Mouse (Mus musculus) CH12.LX (cell line): ENCODE measurements at regions not wholly inside any gene's neighbourhood (a gene's known extent, or its start where the extent isn't known, plus 50 kb on each side); places are given as distances from the start of the nearest gene placed in this dataset.
A peak's percentile ranks its signal among the peaks of the same experiment; 100 is the strongest.

Source experiments
- DNase-seq: peaks from one replicate; pipeline ENCODE4 v3.0.0-alpha.2; 2013; ENCODE audit errors: extremely low read depth
- H3K27ac ChIP-seq: 2 replicates; pipeline ENCODE4 v1.5.1; 2012; ENCODE audit warnings: low read depth, mild to moderate bottlenecking, control low read depth, moderate library complexity; ENCODE audit not compliant: insufficient read depth
- H3K27me3 ChIP-seq: replicated peaks from 2 replicates; pipeline ENCODE3; 2012; ENCODE audit warnings: inconsistent platforms
- H3K36me3 ChIP-seq, 2 experiments: replicated peaks in 1 of 2; 2 replicates each; pipeline versions ENCODE3 to v1.6.1; 2012; ENCODE audit warnings: inconsistent platforms in 1 of 2, low read length in 1 of 2, mild to moderate bottlenecking in 1 of 2, mixed read lengths in 1 of 2, moderate library complexity in 1 of 2; ENCODE audit not compliant: control insufficient read depth in 1 of 2, insufficient read depth in 1 of 2
- H3K4me1 ChIP-seq, 2 experiments: 2 replicates each; pipeline ENCODE4 v1.6.1; 2012; ENCODE audit warnings: inconsistent platforms in 1 of 2, moderate library complexity in 1 of 2; ENCODE audit not compliant: insufficient read depth in 2 of 2, control insufficient read depth in 1 of 2
- H3K4me2 ChIP-seq: 2 replicates; pipeline ENCODE4 v1.6.1; 2012; ENCODE audit warnings: low read depth, mild to moderate bottlenecking, control low read depth; ENCODE audit not compliant: poor library complexity, insufficient read depth, severe bottlenecking
- H3K4me3 ChIP-seq, 3 experiments: fragments of 150-350 bp in 1 of 3; sonication (generic) in 1 of 3; replicated peaks in 1 of 3; 2 replicates each; pipeline versions ENCODE3 to v1.5.1; 2011 to 2012; ENCODE audit warnings: low read depth in 2 of 3, low read length in 2 of 3, mild to moderate bottlenecking in 2 of 3, moderate library complexity in 2 of 3, control low read depth in 1 of 3, improper control_type of control experiment in 1 of 3, inconsistent platforms in 1 of 3, mixed read lengths in 1 of 3; ENCODE audit not compliant: poor library complexity in 1 of 3
- H3K79me2 ChIP-seq: replicated peaks from 2 replicates; pipeline ENCODE4 v1.6.1; 2012; ENCODE audit warnings: mild to moderate bottlenecking, moderate library complexity; ENCODE audit not compliant: control insufficient read depth, poor library complexity, insufficient read depth, severe bottlenecking; ENCODE audit errors: extremely low read depth
- H3K9ac ChIP-seq: 2 replicates; pipeline ENCODE4 v1.6.1; 2012; ENCODE audit warnings: low read depth, mild to moderate bottlenecking, control low read depth, moderate library complexity; ENCODE audit not compliant: insufficient read depth
- H3K9me3 ChIP-seq: replicated peaks from 2 replicates; pipeline ENCODE3; 2012; ENCODE audit warnings: low read length, inconsistent platforms, mixed read lengths
- BHLHE40 ChIP-seq: IDR thresholded peaks from 2 replicates; pipeline ENCODE4 v1.6.1; 2011; ENCODE audit warnings: mild to moderate bottlenecking, low read depth, low read length, improper control_type of control experiment
- CHD2 ChIP-seq: IDR thresholded peaks from 2 replicates; pipeline ENCODE4 v1.6.1; 2011; ENCODE audit warnings: low read length, improper control_type of control experiment
- CTCF ChIP-seq, 2 experiments: IDR thresholded peaks in 1 of 2; conservative IDR thresholded peaks in 1 of 2; 2 replicates each; pipeline ENCODE4 v1.5.1; 2011 to 2012; ENCODE audit warnings: low read depth in 2 of 2, low read length in 2 of 2, improper control_type of control experiment in 1 of 2, inconsistent platforms in 1 of 2, mild to moderate bottlenecking in 1 of 2, moderate library complexity in 1 of 2
- ETS1 ChIP-seq: conservative IDR thresholded peaks from 2 replicates; pipeline ENCODE4 v1.6.1; 2012; ENCODE audit warnings: low read depth, mild to moderate bottlenecking, inconsistent platforms, low read length, improper control_type of control experiment, moderate library complexity
- IRF4 ChIP-seq: IDR thresholded peaks from 2 replicates; pipeline ENCODE4 v1.6.1; 2014; ENCODE audit warnings: low read depth, mild to moderate bottlenecking, inconsistent platforms, low read length, improper control_type of control experiment
- JUN ChIP-seq: IDR thresholded peaks from 2 replicates; pipeline ENCODE4 v1.6.1; 2011; ENCODE audit warnings: low read depth, mild to moderate bottlenecking, low read length, improper control_type of control experiment, moderate library complexity; ENCODE audit not compliant: insufficient read depth
- JUND ChIP-seq: conservative IDR thresholded peaks from 2 replicates; pipeline ENCODE4 v1.6.1; 2011; ENCODE audit warnings: low read depth, low read length, improper control_type of control experiment
- KAT2A ChIP-seq: IDR thresholded peaks from 2 replicates; pipeline ENCODE4 v1.6.1; 2012; ENCODE audit warnings: low read length, improper control_type of control experiment, inconsistent platforms; ENCODE audit not compliant: insufficient replicate concordance
- MAFK ChIP-seq: IDR thresholded peaks from 2 replicates; pipeline ENCODE4 v1.6.1; 2011; ENCODE audit warnings: low read length, improper control_type of control experiment; ENCODE audit not compliant: insufficient replicate concordance
- MAZ ChIP-seq: IDR thresholded peaks from 2 replicates; pipeline ENCODE4 v1.6.1; 2012; ENCODE audit warnings: low read depth, mild to moderate bottlenecking, inconsistent platforms, low read length, improper control_type of control experiment, moderate library complexity
- MYC ChIP-seq: IDR thresholded peaks from 2 replicates; pipeline ENCODE4 v1.6.1; 2011; ENCODE audit warnings: low read depth, mild to moderate bottlenecking, improper control_type of control experiment, low read length
- NRF1 ChIP-seq: IDR thresholded peaks from 2 replicates; pipeline ENCODE4 v1.6.1; 2014; ENCODE audit warnings: low read depth, mild to moderate bottlenecking, inconsistent platforms, low read length, improper control_type of control experiment, moderate library complexity
- POLR2A ChIP-seq: IDR thresholded peaks from 2 replicates; pipeline ENCODE4 v1.6.1; 2011; ENCODE audit warnings: low read depth, mild to moderate bottlenecking, improper control_type of control experiment, low read length
- POLR2AphosphoS2 ChIP-seq: IDR thresholded peaks from 2 replicates; pipeline ENCODE4 v1.6.1; 2011; ENCODE audit warnings: low read depth, low read length, improper control_type of control experiment
- RAD21 ChIP-seq: IDR thresholded peaks from 2 replicates; pipeline ENCODE4 v1.6.1; 2011; ENCODE audit warnings: low read depth, mild to moderate bottlenecking, low read length, improper control_type of control experiment, moderate library complexity
- SMC3 ChIP-seq: IDR thresholded peaks from 2 replicates; pipeline ENCODE4 v1.6.1; 2011; ENCODE audit warnings: low read depth, low read length, improper control_type of control experiment
- USF2 ChIP-seq: conservative IDR thresholded peaks from 2 replicates; pipeline ENCODE4 v1.6.1; 2011; ENCODE audit warnings: low read depth, low read length, improper control_type of control experiment
- ZC3H11A ChIP-seq: IDR thresholded peaks from 2 replicates; pipeline ENCODE4 v1.6.1; 2012; ENCODE audit warnings: low read depth, mild to moderate bottlenecking, inconsistent platforms, low read length, improper control_type of control experiment
- ZMIZ1 ChIP-seq: IDR thresholded peaks from 2 replicates; pipeline ENCODE4 v1.6.1; 2012; ENCODE audit warnings: low read depth, mild to moderate bottlenecking, inconsistent platforms, low read length, improper control_type of control experiment
- ZNF384 ChIP-seq: IDR thresholded peaks from 2 replicates; pipeline ENCODE4 v1.6.1; 2012; ENCODE audit warnings: low read depth, low read length, improper control_type of control experiment, inconsistent platforms
- dilution Hi-C: fragments of 300-500 bp; cut with MboI; formaldehyde crosslinking; loops from 2 replicates; pipeline ENCODE4 v1.14.3; 2020; ENCODE audit warnings: low sequenced_read_pairs; ENCODE audit not compliant: extremely low pct_unique_long_range_greater_than_20kb, extremely low pct_ligation_motif_present
- in situ Hi-C: fragments of 300-500 bp; cut with MboI; formaldehyde crosslinking; loops from 3 replicates; pipeline ENCODE4 v1.14.3; 2019; ENCODE audit warnings: low sequenced_read_pairs, low pct_ligation_motif_present, low pct_unique_long_range_greater_than_20kb, mixed read lengths

DNA sequence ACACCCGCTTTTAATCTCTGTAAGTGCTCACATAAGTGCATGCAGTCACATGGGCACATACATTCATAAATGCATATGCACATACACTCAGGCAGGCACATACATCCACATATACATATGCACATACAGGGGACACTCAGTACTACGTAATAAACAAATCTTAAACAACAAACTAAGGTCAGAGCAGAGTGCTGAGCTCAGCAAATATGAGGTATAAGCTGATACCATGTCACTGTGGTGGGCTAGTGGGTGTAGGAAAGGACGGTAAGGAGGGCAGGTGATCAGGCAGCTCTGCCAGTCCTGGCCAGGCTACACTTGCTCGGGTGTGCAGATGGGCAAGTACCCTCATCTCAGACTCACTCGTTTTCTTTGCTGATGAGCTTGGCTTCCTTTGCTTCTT is 224.1 kb downstream of the Tbl1xr1 start:
- Histone ChIP-seq H3K4me2 (no peak overlapping the region), H3K9me3 (no peaks in the 10 kb centered on the region), H3K9ac (no peak overlapping the region), H3K4me1 (no peaks in the 10 kb centered on the region), H3K27ac (no peak overlapping the region), H3K79me2 (no peaks in the 10 kb centered on the region), H3K27me3 (no peaks in the 10 kb centered on the region), H3K4me3 (no peak overlapping the region), H3K36me3 (no peaks in the 10 kb centered on the region)
- DNase-seq, result no peak
- in situ Hi-C loops (no loop called here), dilution Hi-C loops (no loop called here)
- peak; percentile 64; the same call in 1 of the 2 replicates for TF ChIP-seq MAFK
- no peak for TF ChIP-seq CTCF (conservative IDR thresholded peaks at IDR 0.05 in 1 of 2, IDR thresholded peaks at IDR 0.05 in 1 of 2; ENCODE audit: low read depth in 2 of 2, low read length in 2 of 2)

DNA sequence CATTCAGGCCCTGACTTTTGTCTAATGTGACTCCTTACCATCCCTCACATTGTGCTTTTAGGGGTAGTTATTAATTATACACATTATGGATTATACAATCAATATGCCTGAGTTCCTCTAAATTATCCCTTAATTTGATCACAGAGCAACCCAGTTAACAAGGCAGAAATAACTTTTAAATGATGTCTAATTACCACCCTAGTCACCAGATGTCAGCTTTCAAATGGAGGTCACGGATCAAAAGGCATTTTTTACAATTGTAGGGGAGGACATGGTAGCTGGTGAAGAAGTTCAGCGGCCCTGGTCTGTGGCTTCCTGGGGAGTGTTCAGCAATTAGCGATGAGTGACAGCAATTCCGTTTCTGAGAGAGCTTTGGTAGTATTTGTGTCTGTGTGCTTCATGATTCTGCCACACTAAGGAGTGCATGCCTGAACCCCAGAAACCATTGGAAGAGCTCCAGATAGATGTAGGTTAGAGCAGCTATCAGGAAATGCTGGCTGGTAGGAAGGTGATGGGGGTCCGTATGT is 225.6 kb downstream of the Tbl1xr1 start:
- H3K36me3 ChIP-seq, result no peaks in the 10 kb centered on the region
- dilution Hi-C loops (no loop called here), in situ Hi-C loops (no loop called here)
- no peaks in the 10 kb centered on the region for H3K4me1 ChIP-seq
- H3K9me3 ChIP-seq, result no peaks in the 10 kb centered on the region
- TF ChIP-seq SMC3, result no peak
- no peak for TF ChIP-seq NRF1
- no peak for TF ChIP-seq POLR2A
- TF ChIP-seq MAZ, result no peak
- no peak for TF ChIP-seq ETS1
- no peak for TF ChIP-seq KAT2A
- no peak for TF ChIP-seq MYC
- TF ChIP-seq ZC3H11A, result no peak
- no peak for TF ChIP-seq USF2
- TF ChIP-seq ZNF384, result no peak
- TF ChIP-seq POLR2AphosphoS2, result no peak
- no peak for TF ChIP-seq JUND
- no peak for TF ChIP-seq RAD21
- no peak for TF ChIP-seq CHD2
- TF ChIP-seq IRF4, result no peak
- TF ChIP-seq BHLHE40, result no peak
- no peak for TF ChIP-seq JUN
- TF ChIP-seq ZMIZ1, result no peak
- H3K27me3 ChIP-seq, result no peaks in the 10 kb centered on the region
- DNase-seq, result no peak
- no peak overlapping the region for H3K4me3 ChIP-seq
- H3K79me2 ChIP-seq, result no peaks in the 10 kb centered on the region
- no peak overlapping the region for H3K27ac ChIP-seq
- no peak overlapping the region for H3K9ac ChIP-seq
- no peak overlapping the region for H3K4me2 ChIP-seq
